Comparison of ENCODE assay signal across 16 mouse cellular contexts in the genomic region with DNA sequence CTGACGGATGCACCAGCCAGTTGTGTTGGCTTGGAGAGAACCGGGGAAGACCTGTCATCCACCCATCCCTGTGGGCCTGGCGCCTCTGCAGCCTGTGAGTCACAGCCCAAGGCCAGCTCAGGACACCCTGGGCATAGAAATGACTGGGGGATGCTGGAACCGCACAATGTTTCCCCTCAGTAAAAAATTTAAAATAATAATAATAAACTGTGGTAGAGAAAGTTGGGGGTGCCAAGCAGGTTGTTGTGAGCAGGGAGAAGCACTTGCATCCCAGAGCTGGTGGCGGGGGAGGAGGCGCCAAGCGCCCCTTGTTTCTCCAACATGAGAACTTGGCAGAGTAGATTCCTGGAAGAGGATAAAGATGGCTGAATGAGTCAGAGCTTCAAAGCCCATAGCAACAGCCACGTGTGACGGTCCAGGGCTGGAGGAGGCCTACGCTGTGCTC.
DNase-seq lines count a peak whose midpoint lies in the region; ATAC-seq lines count a peak whose summit lies in the region.
"Had no signal": no experiment of that assay in that cellular context is flagged by ENCODE, and none has a peak within 500 bp of the region (broad histone marks: within the 10 kb centered on the region; RNA-seq: fewer than 3 reads in every experiment).

No protein-coding gene starts in this region.

- no peak overlapping the region for H3K4me2 ChIP-seq in hindbrain, embryonic 14.5 days (replicated peaks)

- no peaks in the 10 kb centered on the region for H3K27me3 ChIP-seq in hindbrain, embryonic 14.5 days (ENCODE audit: control insufficient read depth, insufficient read depth, low read length)

- 86% methylated on average over 10 of the region's 10 CpGs for WGBS in hindbrain, embryonic 14.5 days

- no peaks in the 10 kb centered on the region for H3K36me3 ChIP-seq in hindbrain, embryonic 14.5 days (replicated peaks; ENCODE audit: control insufficient read depth, insufficient read depth)

- no peak overlapping the region for H3K27ac ChIP-seq in hindbrain, embryonic 14.5 days

- H3K4me1 ChIP-seq in hindbrain, embryonic 14.5 days (replicated peaks; ENCODE audit: control insufficient read depth, insufficient read depth, low read length): no peaks in the 10 kb centered on the region

- ATAC-seq in CD4-positive, CD25-positive, alpha-beta regulatory T cell, adult 4 months: no peak
- no peak for ATAC-seq in hindbrain, embryonic 14.5 days (ENCODE audit: low FRiP score)
- ATAC-seq: activated CD4-positive, CD25-positive, alpha-beta regulatory T cell, adult 4 months; forebrain, embryonic 16.5 days; intestine, embryonic 16.5 days; midbrain, embryonic 16.5 days had no signal

- DNase-seq in lung, postnatal 10 days: peak; percentile 49
- no peak for DNase-seq in lung, postnatal 36 days
- peak; percentile 73 for DNase-seq in adrenal gland, postnatal 25 days
- DNase-seq in layer of hippocampus, postnatal 14 days (ENCODE audit: low spot score in 2 of 2): peak; percentile 37 to 44
- peak; percentile 74 for DNase-seq in right cerebral cortex, postnatal 25 days
- DNase-seq in kidney, postnatal 4 days: no peak
- DNase-seq in hindbrain, embryonic 14.5 days (ENCODE audit: low spot score): no peak
- DNase-seq: heart, postnatal 36 days; lung, postnatal 4 days; spleen, adult 18-20 months; thymus, postnatal 14 days had no signal

- H3K9me3 ChIP-seq in hindbrain, embryonic 14.5 days (ENCODE audit: control insufficient read depth, low read length): no peaks in the 10 kb centered on the region

- no peak overlapping the region for H3K4me3 ChIP-seq in hindbrain, embryonic 14.5 days (replicated peaks; ENCODE audit: low read length)

- no peak overlapping the region for H3K9ac ChIP-seq in hindbrain, embryonic 14.5 days

Comparison
In these comparisons a context has a peak if more than half of its experiments do, and no peak if none do; other contexts are left out.
1. DNase-seq: peak in lung, postnatal 10 days (single experiment), adrenal gland, postnatal 25 days (single experiment), layer of hippocampus, postnatal 14 days (2 of 2) and right cerebral cortex, postnatal 25 days (single experiment); none in lung, postnatal 36 days (single experiment), kidney, postnatal 4 days (0 of 2) and hindbrain, embryonic 14.5 days (single experiment).